Mouse (Mus musculus): Measurements from ENCODE around the gene Hk2. TPM values are rescaled to one million over a fixed set of nuclear protein-coding genes. Genes with fewer than 3 reads are reported as not detected.
A peak's percentile ranks its signal among the peaks of the same experiment; 100 is the strongest.

Hk2 gene
- polyA plus RNA-seq (2012; rRNA removed), result 7.1 and 7.5 TPM in 2 replicates

GRCm38 (mm10) chr6:82774321-82774764 is at the start of gene Hk2:
Gene Hk2 (minus strand): TSS chr6:82774454.
- peak; percentile 67 for DNase-seq (ENCODE audit: low spot score)

GRCm38 (mm10) chr6:82821758-82822253 is 47.6 kb upstream of the Hk2 start:
- DNase-seq (ENCODE audit: low spot score), result no peak

GRCm38 (mm10) chr6:82820716-82821115 is 46.5 kb upstream of the Hk2 start:
- DNase-seq (ENCODE audit: low spot score), result no peak

- DNase-seq (ENCODE audit: low spot score), result no peak
Observed at GRCm38 (mm10) chr6:82814821-82815220, 40.6 kb upstream of the Hk2 start.

- no peak for DNase-seq (ENCODE audit: low spot score)
Observed at GRCm38 (mm10) chr6:82807984-82808700, 33.9 kb upstream of the Hk2 start.

GRCm38 (mm10) chr6:82806971-82807370 is 32.7 kb upstream of the Hk2 start:
- DNase-seq (ENCODE audit: low spot score), result no peak

- DNase-seq (ENCODE audit: low spot score), result no peak
Observed at GRCm38 (mm10) chr6:82806503-82806902, 32.2 kb upstream of the Hk2 start.

- DNase-seq (ENCODE audit: low spot score), result no peak
Observed at GRCm38 (mm10) chr6:82805894-82806293, 31.6 kb upstream of the Hk2 start.

- DNase-seq (ENCODE audit: low spot score), result no peak
Observed at GRCm38 (mm10) chr6:82804984-82805383, 30.7 kb upstream of the Hk2 start.

- no peak for DNase-seq (ENCODE audit: low spot score)
Observed at GRCm38 (mm10) chr6:82798202-82798737, 24.0 kb upstream of the Hk2 start.

- no peak for DNase-seq (ENCODE audit: low spot score)
Observed at GRCm38 (mm10) chr6:82797300-82797839, 23.1 kb upstream of the Hk2 start.

GRCm38 (mm10) chr6:82790864-82791263 is 16.6 kb upstream of the Hk2 start:
- no peak for DNase-seq (ENCODE audit: low spot score)

GRCm38 (mm10) chr6:82783906-82784305 is 9.7 kb upstream of the Hk2 start:
- DNase-seq (ENCODE audit: low spot score), result no peak

GRCm38 (mm10) chr6:82780802-82781393 is 6.6 kb upstream of the Hk2 start:
- no peak for DNase-seq (ENCODE audit: low spot score)

- no peak for DNase-seq (ENCODE audit: low spot score)
Observed at GRCm38 (mm10) chr6:82780369-82780768, 6.1 kb upstream of the Hk2 start.

- no peak for DNase-seq (ENCODE audit: low spot score)
Observed at GRCm38 (mm10) chr6:82777124-82777654, 2.9 kb upstream of the Hk2 start.

- DNase-seq (ENCODE audit: low spot score), result no peak
Observed at GRCm38 (mm10) chr6:82775386-82775785, 1.1 kb upstream of the Hk2 start.

- DNase-seq (ENCODE audit: low spot score), result peak; percentile 37
Observed at GRCm38 (mm10) chr6:82773261-82774131, 758 bp downstream of the Hk2 start.

- no peak for DNase-seq (ENCODE audit: low spot score)
Observed at GRCm38 (mm10) chr6:82772451-82773101, 1.7 kb downstream of the Hk2 start.

GRCm38 (mm10) chr6:82771981-82772409 is 2.3 kb downstream of the Hk2 start:
- DNase-seq (ENCODE audit: low spot score), result no peak

- no peak for DNase-seq (ENCODE audit: low spot score)
Observed at GRCm38 (mm10) chr6:82771059-82771458, 3.2 kb downstream of the Hk2 start.
